Mouse (Mus musculus): ENCODE results near the gene Iqschfp. TPM values are rescaled to one million over a fixed set of nuclear protein-coding genes. Genes with fewer than 3 reads are reported as not detected.

Gene Iqschfp
- total and polyA plus RNA-seq, 2 experiments from 2014 or later: not detected

DNA sequence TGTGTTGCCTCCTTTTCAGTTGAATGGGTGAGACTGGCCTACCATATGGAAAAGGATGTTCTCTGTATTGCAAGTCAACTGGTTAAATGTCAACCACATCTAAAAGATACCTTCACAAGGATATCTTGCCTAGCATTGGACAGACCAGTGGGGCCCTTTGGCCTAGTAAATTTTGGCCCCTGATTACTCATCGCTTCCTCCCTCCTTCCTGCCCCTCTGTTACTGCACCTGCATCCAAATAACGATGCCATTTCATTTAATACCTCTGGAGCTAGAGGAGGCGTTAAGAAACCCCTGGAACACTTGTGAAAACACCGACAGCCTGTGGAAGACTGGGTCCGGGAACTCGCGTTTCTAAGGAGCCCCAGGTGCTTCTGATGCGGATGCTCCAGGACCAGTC is 626.0 kb downstream of the Iqschfp start:
- no peak overlapping the region for H3K9ac ChIP-seq (replicated peaks; ENCODE audit: low read depth, low read length)
- 84% methylated on average over 8 of the region's 8 CpGs for WGBS
- H3K27ac ChIP-seq (ENCODE audit: low read depth): no peak overlapping the region
- H3K4me2 ChIP-seq (ENCODE audit: low read depth, low read length): no peak overlapping the region
- H3K9me3 ChIP-seq (replicated peaks; ENCODE audit: control insufficient read depth, low read length): no peaks in the 10 kb centered on the region
- H3K4me1 ChIP-seq (ENCODE audit: control insufficient read depth, insufficient read depth): peaks cover 15% of the 10 kb centered on the region
- no peaks in the 10 kb centered on the region for H3K27me3 ChIP-seq (ENCODE audit: control insufficient read depth, insufficient read depth, low read length)
- H3K36me3 ChIP-seq (replicated peaks; ENCODE audit: control insufficient read depth, insufficient read depth, low read length): no peaks in the 10 kb centered on the region
- ATAC-seq (ENCODE audit: insufficient read depth, low read depth) (no peak), DNase-seq (ENCODE audit: low spot score) (no peak)
- TF ChIP-seq EP300 (IDR thresholded peaks at IDR 0.05; ENCODE audit: low read depth): no peak
- no peak for TF ChIP-seq CTCF (IDR thresholded peaks at IDR 0.05; ENCODE audit: low read depth)
- no peak overlapping the region for H3K4me3 ChIP-seq (ENCODE audit: low read depth, low read length)

DNA sequence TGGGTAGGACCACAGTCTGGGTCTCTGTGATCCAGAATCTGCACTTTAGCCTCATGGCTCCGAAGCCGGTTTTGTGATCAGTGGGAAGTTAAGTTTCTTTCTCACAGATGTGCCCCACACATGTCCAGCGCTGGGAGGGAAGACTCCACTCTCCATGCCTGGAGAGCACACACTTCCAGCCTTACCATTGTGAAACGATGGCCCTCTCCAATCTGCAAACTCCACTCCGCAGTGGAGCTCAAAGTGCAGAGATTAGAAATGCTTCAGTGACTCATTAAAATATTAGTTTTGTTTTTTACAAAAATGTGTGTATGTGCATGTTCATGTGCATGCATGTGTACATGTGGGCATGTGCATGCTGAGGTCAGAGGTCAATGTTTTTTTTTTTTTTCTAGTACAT is 626.6 kb downstream of the Iqschfp start:
- Histone ChIP-seq H3K27ac (ENCODE audit: low read depth) (no peak overlapping the region), H3K9ac (replicated peaks; ENCODE audit: low read depth, low read length) (no peak overlapping the region), H3K27me3 (ENCODE audit: control insufficient read depth, insufficient read depth, low read length) (no peaks in the 10 kb centered on the region), H3K9me3 (replicated peaks; ENCODE audit: control insufficient read depth, low read length) (no peaks in the 10 kb centered on the region), H3K4me1 (ENCODE audit: control insufficient read depth, insufficient read depth) (peaks cover 15% of the 10 kb centered on the region), H3K4me2 (ENCODE audit: low read depth, low read length) (no peak overlapping the region), H3K36me3 (replicated peaks; ENCODE audit: control insufficient read depth, insufficient read depth, low read length) (no peaks in the 10 kb centered on the region), H3K4me3 (ENCODE audit: low read depth, low read length) (no peak overlapping the region)
- TF ChIP-seq CTCF (IDR thresholded peaks at IDR 0.05; ENCODE audit: low read depth) (no peak), EP300 (IDR thresholded peaks at IDR 0.05; ENCODE audit: low read depth) (no peak)
- no peak for ATAC-seq (ENCODE audit: insufficient read depth, low read depth)
- DNase-seq (ENCODE audit: low spot score): no peak
- 91% methylated on average over 5 of the region's 5 CpGs for whole genome bisulfite sequencing

DNA sequence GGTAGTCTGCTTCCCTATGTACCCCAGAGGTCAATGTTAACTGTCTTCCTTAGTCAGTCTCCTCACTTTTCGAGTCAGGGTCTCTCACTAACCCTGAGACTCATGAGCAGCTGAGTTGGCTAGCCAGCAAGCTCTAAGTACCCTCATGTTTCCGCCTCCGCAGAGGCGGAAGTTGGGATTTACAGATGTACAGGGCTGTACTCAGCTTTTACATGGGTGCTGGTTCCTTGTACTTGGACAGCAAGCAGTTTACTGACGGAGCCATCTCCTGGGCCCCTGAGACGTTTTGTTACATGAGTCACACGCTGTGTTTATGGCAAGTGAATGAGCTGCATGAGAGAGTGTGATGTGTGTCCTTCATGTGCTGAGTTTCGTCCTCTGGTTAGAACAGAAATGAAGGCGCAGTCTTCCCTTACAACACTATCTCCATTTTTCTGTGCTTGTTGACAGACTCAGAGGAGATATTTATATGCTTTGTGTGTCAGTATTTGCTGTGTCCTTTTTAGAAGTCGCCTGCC is 633.4 kb downstream of the Iqschfp start:
- no peak for DNase-seq (ENCODE audit: low spot score)
- Histone ChIP-seq H3K4me3 (ENCODE audit: low read depth, low read length) (no peak overlapping the region), H3K36me3 (replicated peaks; ENCODE audit: control insufficient read depth, insufficient read depth, low read length) (no peaks in the 10 kb centered on the region), H3K27me3 (ENCODE audit: control insufficient read depth, insufficient read depth, low read length) (no peaks in the 10 kb centered on the region), H3K27ac (ENCODE audit: low read depth) (peak overlapping the region; percentile 71), H3K9ac (replicated peaks; ENCODE audit: low read depth, low read length) (no peak overlapping the region), H3K4me1 (ENCODE audit: control insufficient read depth, insufficient read depth) (peaks cover 15% of the 10 kb centered on the region), H3K4me2 (ENCODE audit: low read depth, low read length) (no peak overlapping the region), H3K9me3 (replicated peaks; ENCODE audit: control insufficient read depth, low read length) (no peaks in the 10 kb centered on the region)
- TF ChIP-seq CTCF (IDR thresholded peaks at IDR 0.05; ENCODE audit: low read depth) (no peak), EP300 (IDR thresholded peaks at IDR 0.05; ENCODE audit: low read depth) (no peak)
- WGBS: 61% methylated on average over 10 of the region's 10 CpGs
- peak; percentile 62 for ATAC-seq (ENCODE audit: insufficient read depth, low read depth)

DNA sequence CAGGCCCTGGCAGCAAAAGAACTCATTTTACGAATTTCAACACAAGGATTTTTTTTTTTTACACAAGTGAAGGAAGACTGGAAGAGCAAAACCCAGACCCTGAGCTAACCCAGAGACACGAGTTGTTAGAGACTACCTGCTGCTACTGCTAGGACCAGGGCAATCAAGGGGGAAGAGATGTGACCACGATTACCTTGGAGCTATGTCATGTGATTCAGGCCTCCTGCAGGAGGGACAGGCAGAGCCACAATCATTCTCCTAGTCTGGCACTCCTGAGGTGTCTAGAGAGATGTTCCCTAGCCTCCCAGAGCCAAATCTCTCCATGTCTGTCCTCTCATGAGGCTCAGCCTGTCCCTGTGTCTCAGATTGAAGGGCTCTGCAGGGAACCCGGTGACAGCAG is 634.4 kb downstream of the Iqschfp start:
- Histone ChIP-seq H3K27ac (ENCODE audit: low read depth) (peak overlapping the region; percentile 71), H3K4me2 (ENCODE audit: low read depth, low read length) (no peak overlapping the region), H3K9ac (replicated peaks; ENCODE audit: low read depth, low read length) (no peak overlapping the region), H3K9me3 (replicated peaks; ENCODE audit: control insufficient read depth, low read length) (no peaks in the 10 kb centered on the region), H3K36me3 (replicated peaks; ENCODE audit: control insufficient read depth, insufficient read depth, low read length) (no peaks in the 10 kb centered on the region), H3K27me3 (ENCODE audit: control insufficient read depth, insufficient read depth, low read length) (no peaks in the 10 kb centered on the region), H3K4me3 (ENCODE audit: low read depth, low read length) (no peak overlapping the region), H3K4me1 (ENCODE audit: control insufficient read depth, insufficient read depth) (peaks cover 15% of the 10 kb centered on the region)
- peak; percentile 47; the same call in 1 of the 2 replicates for ATAC-seq (ENCODE audit: insufficient read depth, low read depth)
- 32% methylated on average over 4 of the region's 4 CpGs for whole genome bisulfite sequencing
- no peak for DNase-seq (ENCODE audit: low spot score)
- TF ChIP-seq CTCF (IDR thresholded peaks at IDR 0.05; ENCODE audit: low read depth): no peak
- TF ChIP-seq EP300 (IDR thresholded peaks at IDR 0.05; ENCODE audit: low read depth): no peak

DNA sequence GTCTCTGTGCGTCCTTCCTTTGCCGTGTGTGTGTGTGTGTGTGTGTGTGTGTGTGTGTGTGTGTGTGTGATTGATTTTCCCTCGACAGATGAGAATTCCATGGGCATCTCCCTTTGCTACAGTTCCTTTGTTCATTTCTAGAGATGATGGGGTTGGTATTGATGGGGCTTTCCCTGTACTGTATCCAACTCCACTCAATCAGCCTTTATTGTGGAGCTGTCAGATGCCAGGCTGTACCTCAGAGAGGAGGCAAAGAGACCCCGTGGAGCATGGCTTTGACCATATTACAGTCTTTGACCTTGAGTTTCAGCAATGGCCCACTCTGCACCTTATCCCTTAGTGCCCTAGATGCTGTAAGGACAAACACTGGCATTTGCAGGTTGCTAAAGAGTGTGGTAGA is 635.1 kb downstream of the Iqschfp start:
- Histone ChIP-seq H3K4me3 (ENCODE audit: low read depth, low read length) (no peak overlapping the region), H3K27me3 (ENCODE audit: control insufficient read depth, insufficient read depth, low read length) (no peaks in the 10 kb centered on the region), H3K36me3 (replicated peaks; ENCODE audit: control insufficient read depth, insufficient read depth, low read length) (no peaks in the 10 kb centered on the region), H3K9ac (replicated peaks; ENCODE audit: low read depth, low read length) (no peak overlapping the region), H3K9me3 (replicated peaks; ENCODE audit: control insufficient read depth, low read length) (no peaks in the 10 kb centered on the region), H3K4me1 (ENCODE audit: control insufficient read depth, insufficient read depth) (peaks cover 15% of the 10 kb centered on the region), H3K4me2 (ENCODE audit: low read depth, low read length) (no peak overlapping the region), H3K27ac (ENCODE audit: low read depth) (no peak overlapping the region)
- ATAC-seq (ENCODE audit: insufficient read depth, low read depth) (no peak), DNase-seq (ENCODE audit: low spot score) (no peak)
- 32% methylated on average over 4 of the region's 4 CpGs for WGBS
- no peak for TF ChIP-seq CTCF (IDR thresholded peaks at IDR 0.05; ENCODE audit: low read depth)
- TF ChIP-seq EP300 (IDR thresholded peaks at IDR 0.05; ENCODE audit: low read depth): no peak

DNA sequence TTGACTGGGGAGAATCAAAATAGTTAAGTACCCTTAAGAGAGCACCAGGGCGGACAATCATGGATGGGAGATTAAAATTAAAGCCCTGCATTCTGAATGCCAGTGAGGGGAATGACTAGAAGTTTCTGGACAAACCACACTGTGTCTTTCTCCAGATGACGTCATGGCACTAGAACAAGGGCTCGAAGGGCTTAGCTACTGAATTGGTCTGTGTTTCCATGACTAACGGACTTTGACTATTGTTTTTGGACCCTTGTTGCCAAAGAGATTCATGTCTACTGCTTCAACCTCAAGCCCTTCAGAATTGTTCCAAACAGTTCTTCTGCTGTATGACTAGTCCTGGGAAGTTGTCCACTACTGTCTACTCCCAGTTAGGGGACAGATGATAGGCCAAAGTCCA is 639.9 kb downstream of the Iqschfp start:
- H3K27ac ChIP-seq (ENCODE audit: low read depth): no peak overlapping the region
- no peaks in the 10 kb centered on the region for H3K27me3 ChIP-seq (ENCODE audit: control insufficient read depth, insufficient read depth, low read length)
- no peaks in the 10 kb centered on the region for H3K36me3 ChIP-seq (replicated peaks; ENCODE audit: control insufficient read depth, insufficient read depth, low read length)
- peaks cover 17% of the 10 kb centered on the region for H3K4me1 ChIP-seq (ENCODE audit: control insufficient read depth, insufficient read depth)
- no peak for DNase-seq (ENCODE audit: low spot score)
- no peak overlapping the region for H3K4me2 ChIP-seq (ENCODE audit: low read depth, low read length)
- WGBS: 74% methylated on average over 4 of the region's 4 CpGs
- H3K4me3 ChIP-seq (ENCODE audit: low read depth, low read length): no peak overlapping the region
- 0 out of 2 replicates have a peak, but pooled peaks cover 5% of the 10 kb centered on the region for H3K9me3 ChIP-seq (replicated peaks; ENCODE audit: control insufficient read depth, low read length)
- H3K9ac ChIP-seq (replicated peaks; ENCODE audit: low read depth, low read length): no peak overlapping the region
- TF ChIP-seq EP300 (IDR thresholded peaks at IDR 0.05; ENCODE audit: low read depth) (no peak), CTCF (IDR thresholded peaks at IDR 0.05; ENCODE audit: low read depth) (no peak)
- no peak for ATAC-seq (ENCODE audit: insufficient read depth, low read depth)
